ENCODE assay signal across 21 mouse cellular contexts in the genomic region with DNA sequence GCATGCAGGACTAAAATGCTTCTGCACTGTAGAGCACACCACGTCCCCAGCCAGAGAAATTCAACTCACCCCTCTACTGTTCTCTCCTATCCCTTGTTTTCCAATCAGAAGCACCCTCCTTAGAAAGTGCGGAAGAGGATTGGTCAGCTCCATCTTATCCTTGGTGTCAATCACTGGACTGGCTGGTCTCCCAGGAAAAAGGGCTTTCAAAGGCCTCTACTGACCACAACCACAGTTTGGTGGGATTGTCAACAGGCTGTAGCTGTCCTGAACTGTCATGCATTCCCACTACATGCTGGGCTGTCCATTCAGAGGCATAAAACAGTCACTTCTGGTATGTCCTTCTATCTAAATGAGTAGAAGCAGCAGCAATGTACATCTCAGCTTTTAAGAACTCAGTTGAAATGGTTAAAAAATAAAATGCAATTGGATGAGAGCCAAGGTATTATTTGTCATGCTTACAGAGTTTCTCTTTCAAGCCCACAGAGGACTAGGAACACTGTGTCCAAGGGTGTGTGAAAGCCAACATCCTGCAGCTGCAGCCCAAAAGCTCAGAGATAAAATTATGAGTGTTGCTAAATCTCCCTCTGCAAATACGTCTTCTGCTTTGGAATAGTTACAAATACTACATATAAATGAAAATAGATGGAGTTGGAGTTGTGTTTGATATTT.
A peak's percentile ranks its signal among the peaks of the same experiment; 100 is the strongest.
DNase-seq lines count a peak whose midpoint lies in the region; ATAC-seq and TF ChIP-seq lines count a peak whose summit lies in the region.
"Had no signal": no experiment of that assay in that cellular context is flagged by ENCODE, and none has a peak within 500 bp of the region (broad histone marks: within the 10 kb centered on the region; RNA-seq: fewer than 3 reads in every experiment).

No protein-coding gene starts in this region.

- peak; percentile 55; the same call in 1 of the 2 replicates for ATAC-seq in heart, postnatal 0 days (ENCODE audit: insufficient read depth, low read depth)
- ATAC-seq: midbrain, embryonic 16.5 days had no signal

- TF ChIP-seq EP300 in heart, postnatal 0 days (IDR thresholded peaks at IDR 0.05; ENCODE audit: low read depth), result no peak

- DNase-seq in heart, adult 11 months, result peak; percentile 97
- no peak for DNase-seq in heart, postnatal 36 days
- DNase-seq in kidney, postnatal 4 days, result peak; percentile 36 to 51
- no peak for DNase-seq in kidney, postnatal 14 days
- DNase-seq in Muller cell, postnatal 12 days (ENCODE audit: inconsistent ontology term), result peak; percentile 3
- DNase-seq in heart, postnatal 0 days (ENCODE audit: low spot score), result peak; percentile 12
- no peak for DNase-seq in adrenal gland, postnatal 4 days (ENCODE audit: low spot score in 2 of 2)
- DNase-seq in right cerebral cortex, postnatal 25 days, result no peak
- DNase-seq: adrenal gland, postnatal 36 days; cerebellum, adult 18-20 months; cerebellum, postnatal 25 days; embryo, embryonic 11 days; kidney, adult 11 months; kidney, postnatal 36 days; liver, embryonic 13.5 days; lung, postnatal 14 days had no signal

- H3K9me3 ChIP-seq in heart, postnatal 0 days (replicated peaks; ENCODE audit: control insufficient read depth, low read length), result 0 out of 2 replicates have a peak, but pooled peaks cover 4% of the 10 kb centered on the region
- H3K9me3 ChIP-seq: forebrain, embryonic 12.5 days had no signal

- no peaks in the 10 kb centered on the region for H3K27me3 ChIP-seq in heart, postnatal 0 days (ENCODE audit: control insufficient read depth, insufficient read depth, low read length)
- H3K27me3 ChIP-seq: CH12.LX; forebrain, embryonic 12.5 days; limb, embryonic 12.5 days; liver, embryonic 13.5 days; neural tube, embryonic 15.5 days had no signal

- TF ChIP-seq CTCF in heart, postnatal 0 days (IDR thresholded peaks at IDR 0.05; ENCODE audit: low read depth), result no peak

- H3K27ac ChIP-seq in heart, postnatal 0 days (ENCODE audit: low read depth), result no peak overlapping the region
- H3K27ac ChIP-seq: forebrain, embryonic 12.5 days; limb, embryonic 12.5 days; liver, embryonic 13.5 days; neural tube, embryonic 15.5 days had no signal

- WGBS in heart, postnatal 0 days, result 67% methylated on average over 3 of the region's 3 CpGs

- H3K4me3 ChIP-seq in heart, postnatal 0 days (ENCODE audit: low read depth, low read length), result no peak overlapping the region
- H3K4me3 ChIP-seq: forebrain, embryonic 12.5 days; limb, embryonic 12.5 days; liver, embryonic 13.5 days; neural tube, embryonic 15.5 days had no signal

- H3K36me3 ChIP-seq in heart, postnatal 0 days (replicated peaks; ENCODE audit: control insufficient read depth, insufficient read depth, low read length), result no peaks in the 10 kb centered on the region
- H3K36me3 ChIP-seq: forebrain, embryonic 12.5 days; limb, embryonic 12.5 days; liver, embryonic 13.5 days; neural tube, embryonic 15.5 days had no signal

- H3K4me1 ChIP-seq in heart, postnatal 0 days (ENCODE audit: control insufficient read depth, insufficient read depth), result no peaks in the 10 kb centered on the region
- H3K4me1 ChIP-seq: forebrain, embryonic 12.5 days; limb, embryonic 12.5 days; liver, embryonic 13.5 days had no signal

- intact Hi-C loops in heart, postnatal 36 days (cut with DNase I), result no loop called here

- no peak overlapping the region for H3K4me2 ChIP-seq in heart, postnatal 0 days (ENCODE audit: low read depth, low read length)
- H3K4me2 ChIP-seq: forebrain, embryonic 12.5 days; limb, embryonic 12.5 days; liver, embryonic 13.5 days; neural tube, embryonic 15.5 days had no signal

- no peak overlapping the region for H3K9ac ChIP-seq in heart, postnatal 0 days (replicated peaks; ENCODE audit: low read depth, low read length)
- H3K9ac ChIP-seq: forebrain, embryonic 12.5 days; limb, embryonic 12.5 days; liver, embryonic 13.5 days; neural tube, embryonic 15.5 days had no signal

Comparison
In these comparisons a context has a peak if more than half of its experiments do, and no peak if none do; other contexts are left out.
1. DNase-seq: peak in heart, adult 11 months (single experiment), kidney, postnatal 4 days (2 of 2), Muller cell, postnatal 12 days (single experiment) and heart, postnatal 0 days (single experiment); none in heart, postnatal 36 days (0 of 2), kidney, postnatal 14 days (single experiment), adrenal gland, postnatal 4 days (0 of 2) and right cerebral cortex, postnatal 25 days (single experiment).